Mouse (Mus musculus) heart, postnatal 0 days (tissue): ENCODE data around the gene Cpd.

Experiments used
- CTCF ChIP-seq: IDR thresholded peaks from 2 replicates; pipeline ENCODE4 v1.5.1; 2016; ENCODE audit warnings: antibody characterized with exemption, control low read depth, low read depth
- EP300 ChIP-seq: IDR thresholded peaks from 2 replicates; pipeline ENCODE4 v1.6.1; 2016; ENCODE audit warnings: antibody characterized with exemption, low read depth

DNA sequence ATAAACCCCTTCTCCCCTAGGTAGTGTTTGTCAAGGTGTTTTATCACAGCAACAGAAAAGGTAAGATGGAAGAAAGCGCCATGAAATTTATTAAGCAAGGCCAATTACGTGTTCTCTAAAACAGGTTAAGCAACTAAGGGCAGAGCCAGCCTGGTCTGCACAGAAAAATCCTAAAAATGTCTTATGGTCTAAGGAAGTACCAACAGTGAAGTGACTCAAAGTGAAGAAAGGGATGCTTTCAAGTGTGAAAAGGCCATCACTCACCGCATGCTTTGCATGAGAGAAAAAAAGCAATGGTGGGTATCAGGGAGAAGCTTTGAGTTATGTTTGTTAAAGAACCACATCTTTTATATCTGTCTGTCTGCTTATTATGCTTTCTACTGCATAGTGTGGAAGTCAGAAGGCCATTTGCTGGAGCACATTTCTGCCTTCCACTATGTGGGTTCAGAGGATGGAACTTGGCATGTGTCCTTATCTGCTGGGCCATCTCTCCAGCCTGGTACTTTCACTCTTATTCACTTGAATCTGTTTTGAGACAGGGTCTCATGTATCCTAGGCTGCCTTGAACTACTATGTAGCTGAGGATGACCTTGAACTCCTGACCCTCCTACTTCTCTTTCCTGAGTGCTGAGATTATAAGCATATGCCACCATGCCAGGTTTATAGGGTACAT is 39.7 kb downstream of the Cpd start:
- TF ChIP-seq CTCF = no peak
- no peak for TF ChIP-seq EP300
